Mouse (Mus musculus) telencephalon, adult 2 months (tissue): ENCODE measurements at regions not wholly inside any gene's neighbourhood (a gene's known extent, or its start where the extent isn't known, plus 50 kb on each side); places are given as distances from the start of the nearest gene placed in this dataset.

ENCODE experiments used
- DNase-seq: peaks from one replicate; pipeline ENCODE4 v3.0.0-alpha.2; 2011; ENCODE audit warnings: low read depth, low spot score

GRCm38 (mm10) chr14:58967975-58968374 is 174.7 kb downstream of the 1700129C05Rik start:
- no peak for DNase-seq

DNA sequence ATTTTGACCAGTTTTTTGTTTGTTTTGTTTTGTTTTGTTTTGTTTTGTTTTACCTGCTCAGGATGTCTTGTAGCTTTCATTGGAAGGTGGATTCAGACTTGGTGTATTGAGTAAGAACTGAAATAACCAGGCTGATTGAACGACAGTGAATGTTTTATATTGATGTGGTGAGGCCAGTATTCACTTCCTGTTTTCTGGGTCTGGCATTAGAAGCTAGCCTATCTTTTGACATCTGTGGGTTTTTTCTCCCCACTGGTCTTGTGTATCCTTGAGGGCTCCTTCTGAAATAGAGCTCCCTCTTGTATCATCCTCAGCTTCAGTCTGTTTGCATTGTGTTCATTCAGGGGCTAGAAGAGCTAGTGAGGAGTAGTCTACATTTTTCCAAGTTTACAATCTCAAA is 175.5 kb downstream of the 1700129C05Rik start:
- no peak for DNase-seq

DNA sequence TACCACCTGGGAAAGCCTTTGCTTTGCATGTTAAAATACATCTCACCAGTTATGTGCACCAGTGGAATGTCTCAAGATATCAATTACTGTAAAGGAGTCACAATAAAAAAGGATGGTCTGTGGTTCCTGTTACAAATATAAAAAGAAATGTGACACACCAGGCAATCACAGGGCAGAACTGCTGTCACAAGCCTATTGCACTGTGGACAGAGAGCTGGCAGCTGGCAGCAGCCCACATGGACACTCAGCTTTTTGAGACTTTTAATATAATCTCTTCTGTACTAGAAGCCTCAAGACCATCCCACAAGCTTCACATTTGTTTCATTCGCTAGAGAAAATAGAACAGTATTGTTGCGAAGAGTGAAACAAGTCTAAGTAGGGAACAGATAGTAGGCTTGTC is 197.7 kb downstream of the 1700129C05Rik start:
- DNase-seq = no peak

- DNase-seq = no peak
Observed at GRCm38 (mm10) chr14:58943267-58943765, 199.4 kb downstream of the 1700129C05Rik start.

DNA sequence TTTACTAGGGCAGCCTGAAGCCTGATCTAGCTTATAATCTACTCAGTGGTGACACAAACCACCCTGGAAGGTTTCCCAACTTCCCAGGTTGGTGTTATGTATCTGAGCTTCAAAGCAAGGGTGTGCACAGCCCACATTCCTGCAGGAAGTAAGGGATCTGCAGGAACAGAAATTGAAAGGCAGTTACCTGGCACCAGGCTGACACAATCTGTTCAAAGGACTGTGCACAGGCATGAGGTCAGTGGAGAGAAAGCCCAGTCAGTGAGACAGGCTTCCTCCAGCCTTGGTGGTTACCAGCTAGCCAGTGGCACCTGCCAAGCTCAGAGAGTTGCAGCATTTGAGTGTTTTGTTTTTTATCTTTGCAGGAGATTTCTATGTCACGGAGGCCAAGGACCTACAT is 203.6 kb downstream of the 1700129C05Rik start:
- DNase-seq = no peak

- DNase-seq = no peak
Observed at GRCm38 (mm10) chr14:58938601-58938970, 204.1 kb downstream of the 1700129C05Rik start.

- DNase-seq = no peak
Observed at GRCm38 (mm10) chr14:58937791-58938600, 204.7 kb downstream of the 1700129C05Rik start.

DNA sequence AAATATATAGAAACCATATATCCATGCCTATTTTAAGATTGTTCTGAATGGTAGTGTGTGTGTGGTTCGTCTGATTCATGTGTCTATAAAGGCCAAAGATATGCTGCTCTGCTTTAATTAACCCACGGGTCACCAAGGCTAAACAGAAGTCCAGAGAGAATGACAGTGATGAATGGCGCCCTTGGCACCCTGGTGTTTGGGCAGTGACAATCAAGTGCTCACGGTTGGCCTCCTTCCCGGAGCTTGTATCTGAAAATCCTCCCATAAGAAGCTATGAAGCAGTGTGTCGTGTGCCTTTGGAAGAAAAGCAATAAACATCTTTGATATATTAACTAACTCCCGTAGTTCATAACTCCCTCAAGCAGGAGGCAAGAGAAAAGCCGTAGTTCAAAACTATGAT is 205.4 kb downstream of the 1700129C05Rik start:
- DNase-seq = no peak

- no peak for DNase-seq
Observed at GRCm38 (mm10) chr14:58936131-58936530, 206.6 kb downstream of the 1700129C05Rik start.

- DNase-seq = no peak
Observed at GRCm38 (mm10) chr14:58917853-58918252, 224.8 kb downstream of the 1700129C05Rik start.

DNA sequence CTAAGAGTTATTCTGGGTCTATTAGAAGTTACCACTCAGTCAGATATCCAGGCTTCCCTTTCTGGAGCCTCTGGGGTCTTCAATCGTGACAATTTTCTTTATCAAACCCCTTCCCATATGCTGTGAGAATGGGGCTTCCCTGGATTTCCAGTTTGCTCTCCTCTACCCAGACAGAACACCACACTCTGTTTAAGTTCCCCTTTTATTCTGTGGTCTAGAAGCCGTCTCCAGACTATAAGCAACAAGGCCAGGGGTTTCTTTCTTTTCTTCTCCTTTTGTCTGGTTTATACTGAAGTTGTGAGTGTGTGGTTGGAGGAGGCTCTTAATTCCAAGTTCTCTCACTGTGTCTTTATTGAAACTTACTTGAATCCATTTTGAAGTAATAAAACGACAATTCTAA is 225.5 kb downstream of the 1700129C05Rik start:
- DNase-seq = no peak

DNA sequence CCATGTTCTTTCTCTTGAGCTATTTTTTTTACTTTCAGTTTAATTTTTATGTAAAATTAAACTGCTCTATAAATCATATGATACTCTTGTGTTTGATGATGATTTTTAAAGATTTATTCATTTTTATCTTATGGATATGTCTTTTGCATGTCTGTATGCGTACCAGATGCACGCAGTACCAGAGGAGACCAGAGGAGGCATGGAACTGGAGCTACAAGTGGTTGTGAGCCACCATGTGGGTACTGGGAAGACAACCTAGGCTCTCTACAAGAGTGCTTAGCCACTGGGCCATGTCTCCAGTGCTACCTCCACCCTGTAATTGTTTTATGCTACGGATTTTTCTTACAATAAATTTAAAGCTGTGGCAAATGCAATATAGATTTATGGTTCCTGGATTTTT is 227.8 kb downstream of the 1700129C05Rik start:
- DNase-seq = no peak

- no peak for DNase-seq
Observed at GRCm38 (mm10) chr14:58910846-58911245, 231.8 kb downstream of the 1700129C05Rik start.

GRCm38 (mm10) chr14:58907932-58908331 is 234.8 kb downstream of the 1700129C05Rik start:
- DNase-seq = no peak

GRCm38 (mm10) chr14:58907359-58907758 is 235.3 kb downstream of the 1700129C05Rik start:
- no peak for DNase-seq

DNA sequence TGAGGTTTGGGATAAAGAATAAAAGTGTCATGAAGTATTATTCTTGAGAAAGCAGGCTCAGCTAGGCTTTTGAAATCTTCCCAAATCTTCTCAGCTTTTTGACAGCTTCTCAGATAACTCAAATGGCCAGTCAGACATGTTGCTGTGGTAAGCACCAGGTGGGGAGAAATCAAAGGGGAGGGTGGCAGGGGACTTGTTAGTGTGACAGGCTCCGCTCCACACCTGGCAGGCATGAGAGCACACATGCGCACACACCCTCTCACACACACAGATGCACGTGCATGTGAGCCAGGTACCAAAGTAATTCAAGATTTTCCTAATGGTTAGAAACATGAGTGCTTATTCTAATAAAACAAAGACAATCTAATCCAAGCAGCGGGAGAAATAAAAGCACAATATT is 236.1 kb downstream of the 1700129C05Rik start:
- no peak for DNase-seq

- no peak for DNase-seq
Observed at GRCm38 (mm10) chr14:58868176-58868949, 274.3 kb downstream of the 1700129C05Rik start.

GRCm38 (mm10) chr14:58867396-58868107 is 275.1 kb downstream of the 1700129C05Rik start:
- no peak for DNase-seq

DNA sequence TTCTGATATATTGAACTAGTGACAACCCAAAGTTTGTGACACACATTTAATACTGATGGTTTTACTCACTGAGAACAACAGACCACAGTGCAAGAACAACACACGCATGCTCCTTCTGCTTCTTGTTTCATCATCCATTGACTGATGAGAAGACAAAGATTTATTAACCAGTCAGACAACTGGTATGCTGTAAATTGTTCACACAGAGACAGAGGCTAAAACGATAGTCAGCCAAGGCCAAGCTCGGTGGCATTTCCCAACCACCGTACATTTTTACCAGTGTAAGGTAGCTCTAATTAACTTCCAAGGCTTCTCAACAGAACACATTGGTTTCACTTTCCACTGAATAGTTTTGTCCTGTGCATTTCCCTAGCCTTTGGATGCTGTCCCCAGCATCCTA is 287.8 kb downstream of the 1700129C05Rik start:
- no peak for DNase-seq

- DNase-seq = no peak
Observed at GRCm38 (mm10) chr14:58844565-58844964, 298.1 kb downstream of the 1700129C05Rik start.

DNA sequence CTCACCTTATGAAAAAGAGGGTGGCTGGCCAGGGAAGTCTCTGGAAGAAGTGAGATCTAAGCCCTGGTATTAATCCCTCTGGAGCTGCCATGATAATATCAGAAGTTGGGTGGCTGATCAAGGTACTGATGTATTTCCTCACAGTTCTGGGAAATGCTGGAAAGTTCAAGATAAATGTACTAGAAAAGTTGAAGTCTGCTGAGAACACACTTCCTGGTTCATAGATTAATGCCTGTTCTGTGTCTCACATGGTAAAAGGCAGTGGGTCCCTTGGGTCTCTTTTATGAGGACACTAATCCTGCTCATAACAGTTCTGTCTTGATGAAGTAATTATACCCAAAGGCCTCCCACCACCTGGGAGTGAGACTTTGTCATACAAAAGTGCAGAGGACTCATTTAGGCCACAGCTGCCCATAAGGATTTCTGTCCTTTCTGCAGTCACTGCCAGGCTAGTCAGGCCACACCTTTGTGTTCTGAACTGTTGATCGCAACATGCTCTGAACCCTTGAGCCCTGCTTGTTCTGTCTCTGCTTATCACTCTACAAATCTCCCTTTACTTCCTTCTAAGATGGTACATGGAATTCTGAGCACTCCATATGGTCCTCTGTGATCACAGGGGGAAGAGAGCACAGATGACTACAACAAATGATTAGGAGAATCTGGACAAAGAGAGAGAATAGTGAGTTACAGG is 300.4 kb downstream of the 1700129C05Rik start:
- no peak for DNase-seq
